ENCODE assay signal across 15 mouse cellular contexts in genomic region chr12:106308291-106308955, GRCm38 (mm10).
"Had no signal": no experiment of that assay in that cellular context is flagged by ENCODE, and none has a peak within 500 bp of the region (broad histone marks: within the 10 kb centered on the region; RNA-seq: fewer than 3 reads in every experiment).

No protein-coding gene starts in this region.

- H3K36me3 ChIP-seq: intestine, embryonic 15.5 days; limb, embryonic 10.5 days; liver, embryonic 15.5 days; midbrain, embryonic 10.5 days had no signal

- H3K4me1 ChIP-seq: intestine, embryonic 15.5 days; liver, embryonic 15.5 days had no signal

- H3K9me3 ChIP-seq: intestine, embryonic 15.5 days; limb, embryonic 10.5 days; liver, embryonic 15.5 days; midbrain, embryonic 10.5 days had no signal

- H3K4me2 ChIP-seq: intestine, embryonic 15.5 days; liver, embryonic 11.5 days; liver, embryonic 15.5 days had no signal

- DNase-seq: kidney, adult 18-20 months; kidney, postnatal 10 days; kidney, postnatal 4 days; lung, adult 2 months; lung, postnatal 36 days; right cerebral cortex, postnatal 14 days had no signal

- H3K9ac ChIP-seq: intestine, embryonic 15.5 days; liver, embryonic 15.5 days had no signal

- H3K27ac ChIP-seq: intestine, embryonic 15.5 days; layer of hippocampus, adult 2 months; limb, embryonic 10.5 days; liver, embryonic 15.5 days; midbrain, embryonic 10.5 days; stomach, postnatal 0 days had no signal

- H3K4me3 ChIP-seq: intestine, embryonic 15.5 days; layer of hippocampus, adult 2 months; limb, embryonic 10.5 days; liver, embryonic 15.5 days; midbrain, embryonic 10.5 days had no signal

- ATAC-seq: intestine, embryonic 15.5 days; lung, postnatal 0 days; midbrain, embryonic 16.5 days had no signal
